Mouse (Mus musculus): ENCODE data around the gene Gm8879. TPM values are rescaled to one million over a fixed set of nuclear protein-coding genes. Genes with fewer than 3 reads are reported as not detected.
"Not testable (repeated sequence)": the region's sequence is repeated elsewhere in the genome, so short reads cannot be mapped to it uniquely, and the experiment has no call there.

Gene Gm8879
- total RNA-seq (2021): not detected

GRCm38 (mm10) chr5:11127334-11127733 is at the start of gene Gm8879:
Gene Gm8879, plus strand, starts transcription at chr5:11127634.
- DNase-seq (ENCODE audit: extremely low spot score in 1 of 2, low spot score in 1 of 2): not testable (repeated sequence)

- not testable (repeated sequence) for DNase-seq (ENCODE audit: extremely low spot score in 1 of 2, low spot score in 1 of 2)
These were observed 10.6 kb downstream of the Gm8879 start for GRCm38 (mm10) chr5:11138031-11138430.

Other genes with a start within 250 kb of the Gm8879 start
- gene Gm8871, start 179.8 kb upstream of the Gm8879 start, total RNA-seq (2021): not detected
- not detected for gene Gm8857, start 179.8 kb upstream of the Gm8879 start, total RNA-seq (2021)
- gene Gm5861, start 55.4 kb downstream of the Gm8879 start, total RNA-seq (2021): not detected
- not detected for gene Gm8890, start 128.4 kb downstream of the Gm8879 start, total RNA-seq (2021)
- gene Speer1, start 213.9 kb downstream of the Gm8879 start, total RNA-seq (2021): not detected

All from layer of hippocampus, postnatal 25 days (tissue).